Mouse (Mus musculus): ENCODE data around the gene Dazap1.

GRCm38 (mm10) chr10:80215048-80215772 lies 46.1 kb upstream of the Dazap1 start:
- no peak for TF ChIP-seq CHD2 (IDR thresholded peaks at IDR 0.05; ENCODE audit: low read depth, low read length)
- no peak for TF ChIP-seq ZC3H11A (IDR thresholded peaks at IDR 0.05; ENCODE audit: borderline replicate concordance, low read depth, low read length)
- TF ChIP-seq MAFK (IDR thresholded peaks at IDR 0.05; ENCODE audit: insufficient read depth, low read depth, low read length), result no peak
- TF ChIP-seq ZNF384 (IDR thresholded peaks at IDR 0.05; ENCODE audit: low read depth, low read length), result no peak

Data from ES-E14 (cell line).